Mouse (Mus musculus): ENCODE results near the gene Mdm2. TPM values are rescaled to one million over a fixed set of nuclear protein-coding genes. Genes with fewer than 3 reads are reported as not detected.
"Not testable (repeated sequence)": the region's sequence is repeated elsewhere in the genome, so short reads cannot be mapped to it uniquely, and the experiment has no call there.

The Mdm2 gene
- 56.3 and 62.4 TPM in 2 replicates for polyA plus RNA-seq (2016; fragmentation: Nextera tagmentation; extraction: Ambion mirVana)

DNA sequence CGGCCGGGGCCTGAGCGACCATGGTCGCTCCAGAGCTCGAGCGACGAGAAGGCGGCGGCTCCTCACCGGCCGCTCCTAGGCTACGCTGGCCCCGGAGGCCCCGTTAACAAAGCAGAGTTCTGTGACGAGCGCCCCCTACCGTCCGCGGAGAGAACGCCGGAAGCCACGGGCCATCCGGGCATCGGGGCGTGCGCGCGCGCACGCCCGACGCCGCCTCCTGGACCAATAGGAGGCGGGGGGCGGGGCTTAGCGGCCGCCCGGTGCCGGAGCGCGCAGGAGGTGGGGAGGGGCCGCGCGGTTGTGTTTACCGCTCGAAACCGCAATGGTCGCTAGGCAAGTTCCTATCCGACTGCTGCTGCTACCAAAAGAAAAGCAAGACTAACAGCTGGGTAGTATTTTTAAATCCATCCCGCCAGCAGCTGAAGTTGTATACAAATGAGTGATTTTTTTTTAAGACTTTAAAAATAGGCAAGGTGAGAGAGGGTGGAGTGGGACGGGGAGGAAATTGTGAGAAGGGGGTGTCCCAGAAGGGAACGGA is at the start of gene Mdm2:
Gene Mdm2 (minus strand): TSS at position 155 of the 538 bp plus-strand sequence.
- Histone ChIP-seq H3K9me3 (replicated peaks) (no peaks in the 10 kb centered on the region), H3K4me3 (peak within 1 kb of the TSS; percentile 89), H3K4me1 (peaks cover 14% of the 10 kb centered on the region), H3K36me3 (peaks cover 37% of the 10 kb centered on the region), H3K27ac (peak within 1 kb of the TSS; percentile 100), H3K27me3 (ENCODE audit: low read depth, poor library complexity, severe bottlenecking) (no peaks in the 10 kb centered on the region)
- WGBS, result under 1% methylated on average over 52 of the region's 52 CpGs
- peak; percentile 99 for DNase-seq (ENCODE audit: low spot score)

DNA sequence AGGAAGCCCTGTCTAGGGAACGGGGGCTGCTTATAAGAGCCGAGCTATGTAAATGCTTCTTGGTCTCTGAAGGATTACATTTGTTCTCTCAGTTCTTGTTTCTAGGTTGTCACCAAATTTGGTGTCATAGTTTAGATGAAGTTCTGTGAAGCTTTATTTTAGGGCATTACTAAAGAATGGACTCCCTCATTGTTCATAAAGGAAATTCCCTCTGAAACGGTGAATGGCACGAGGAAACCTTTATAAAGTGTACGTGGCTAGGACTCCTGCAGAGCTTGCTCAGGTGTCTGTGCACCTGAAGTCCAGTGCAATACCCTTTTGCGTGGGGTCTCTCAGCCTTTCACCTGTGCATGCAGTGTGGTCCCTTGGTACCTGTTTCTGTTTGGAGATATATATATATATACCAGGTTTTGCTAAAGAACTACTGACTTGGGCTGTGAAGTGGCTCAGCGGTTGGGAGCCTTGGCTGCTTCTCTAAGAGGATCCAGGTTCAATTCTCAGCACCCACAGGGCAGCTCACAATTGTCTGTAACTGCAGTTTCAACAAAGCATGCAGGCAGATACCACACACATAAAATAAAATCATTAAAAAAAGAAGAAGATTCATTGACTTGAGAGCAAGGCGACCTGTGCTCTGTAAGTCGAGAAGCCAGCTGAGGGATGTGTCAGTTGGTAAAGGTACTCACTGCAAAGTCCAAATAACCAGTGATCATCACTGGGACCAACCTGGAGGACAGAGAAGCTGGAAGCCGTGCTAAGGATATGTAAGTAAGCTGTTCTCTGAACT is 49.5 kb upstream of the Mdm2 start:
- WGBS, result 95% methylated on average over 10 of the region's 10 CpGs
- Histone ChIP-seq H3K27ac (no peak overlapping the region), H3K4me3 (no peak overlapping the region), H3K36me3 (peaks cover 100% of the 10 kb centered on the region), H3K27me3 (ENCODE audit: low read depth, poor library complexity, severe bottlenecking) (no peaks in the 10 kb centered on the region), H3K4me1 (no peaks in the 10 kb centered on the region), H3K9me3 (replicated peaks) (no peaks in the 10 kb centered on the region)
- no peak for DNase-seq (ENCODE audit: low spot score)

DNA sequence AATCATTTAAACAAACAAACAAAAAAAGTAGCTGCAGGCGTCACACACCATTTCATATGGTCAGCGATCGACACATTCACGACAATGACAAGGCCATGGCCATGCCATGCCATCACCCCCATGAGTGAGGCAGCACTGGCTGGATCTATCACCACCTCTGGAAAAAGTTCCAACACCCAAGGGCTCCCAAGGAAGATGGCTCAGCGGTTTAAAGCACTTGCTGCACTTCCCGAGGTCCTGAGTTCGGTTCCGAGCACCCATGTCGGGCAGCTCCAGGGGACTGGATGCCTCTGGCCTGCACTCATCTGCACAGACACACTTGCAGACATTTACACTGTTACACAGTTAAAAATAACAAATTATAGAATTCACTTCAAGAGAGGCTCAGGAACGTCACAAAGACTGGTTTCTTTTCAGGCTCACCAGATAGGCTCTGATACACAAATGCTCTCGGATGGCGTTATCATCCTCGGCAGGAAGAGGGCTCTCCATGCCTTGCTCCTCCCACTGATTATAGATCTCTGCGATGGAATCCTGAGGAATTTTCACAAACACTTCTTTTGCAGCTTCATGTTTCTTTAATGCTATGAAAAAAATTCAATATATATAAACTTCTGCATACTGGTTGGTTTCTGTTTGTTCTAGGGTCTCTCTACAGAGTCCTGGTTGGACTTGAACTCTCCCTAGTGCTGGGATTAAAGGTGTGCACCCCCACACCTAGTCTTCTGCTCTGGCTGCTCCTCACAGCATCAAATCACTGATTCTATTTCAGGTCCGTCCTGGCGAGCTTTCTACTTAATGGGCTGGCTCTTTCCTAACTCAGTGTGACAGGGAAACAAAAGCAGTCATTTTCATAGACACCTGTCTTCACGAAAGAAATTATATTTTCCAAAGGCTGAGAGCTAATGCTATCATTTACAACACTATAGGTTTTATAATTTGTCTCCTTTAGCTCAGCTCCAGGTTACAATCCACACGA is 48.5 kb upstream of the Mdm2 start:
- no peak overlapping the region for H3K4me3 ChIP-seq
- H3K36me3 ChIP-seq, result peaks cover 100% of the 10 kb centered on the region
- DNase-seq (ENCODE audit: low spot score), result no peak

DNA sequence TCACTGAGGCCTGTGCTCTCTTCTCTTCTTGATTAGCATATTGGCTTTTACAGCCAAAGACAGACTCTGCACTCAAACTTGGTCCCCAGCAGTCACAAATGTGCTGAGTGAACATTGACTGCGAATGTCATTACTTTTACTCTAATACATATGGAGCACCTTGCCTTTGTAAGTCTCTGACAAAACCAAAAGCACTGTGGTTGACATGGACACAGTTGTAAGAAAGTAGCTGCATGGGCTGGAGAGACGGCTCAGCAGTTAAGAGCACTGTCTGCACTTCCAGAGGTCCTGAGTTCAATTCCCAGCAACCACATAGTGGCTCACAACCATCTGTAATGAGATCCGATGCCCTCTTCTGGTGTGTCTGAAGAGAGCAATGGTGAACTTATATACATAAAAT is 47.8 kb upstream of the Mdm2 start:
- not testable (repeated sequence) for H3K27me3 ChIP-seq (ENCODE audit: low read depth, poor library complexity, severe bottlenecking); H3K9me3 ChIP-seq (replicated peaks); H3K4me3 ChIP-seq; H3K4me1 ChIP-seq; H3K27ac ChIP-seq; DNase-seq (ENCODE audit: low spot score)
- peaks cover 98% of the 10 kb centered on the region for H3K36me3 ChIP-seq
- WGBS, result 95% methylated on average over 3 of the region's 3 CpGs

More for the DNA sequence above, 48.5 kb upstream of the Mdm2 start:
- Histone ChIP-seq H3K27me3 (ENCODE audit: low read depth, poor library complexity, severe bottlenecking) (no peaks in the 10 kb centered on the region), H3K9me3 (replicated peaks) (no peaks in the 10 kb centered on the region), H3K27ac (no peak overlapping the region), H3K4me1 (no peaks in the 10 kb centered on the region)
- 92% methylated on average over 18 of the region's 18 CpGs for WGBS

DNA sequence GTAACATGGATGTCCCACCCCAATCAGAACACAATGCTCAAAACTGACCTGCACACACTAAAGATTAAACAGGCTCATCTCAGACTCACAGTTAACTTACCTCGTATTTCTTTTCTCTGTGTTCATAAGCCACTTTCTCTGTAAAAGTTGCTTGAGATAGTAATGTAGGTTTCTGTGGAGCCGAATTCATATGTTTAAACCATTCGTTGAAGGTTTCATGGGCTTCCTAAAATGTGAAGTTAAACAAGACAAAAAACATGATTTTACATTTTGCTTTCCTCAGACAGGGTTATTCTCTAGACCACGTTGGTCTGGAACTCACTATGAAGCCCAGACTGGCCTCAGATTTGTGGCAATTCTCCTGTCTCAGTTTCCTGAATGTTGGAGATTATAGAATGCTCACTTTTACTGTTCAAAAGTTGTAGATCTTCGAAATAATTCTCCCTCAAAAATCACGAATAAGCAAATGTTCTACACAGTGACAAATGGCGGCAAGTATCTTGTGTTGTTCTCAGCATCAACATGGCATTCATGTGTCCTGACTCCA is 47.3 kb upstream of the Mdm2 start:
- Histone ChIP-seq H3K9me3 (replicated peaks) (no peaks in the 10 kb centered on the region), H3K4me1 (no peaks in the 10 kb centered on the region), H3K4me3 (no peak overlapping the region), H3K27ac (no peak overlapping the region), H3K36me3 (peaks cover 98% of the 10 kb centered on the region), H3K27me3 (ENCODE audit: low read depth, poor library complexity, severe bottlenecking) (no peaks in the 10 kb centered on the region)
- WGBS, result 93% methylated on average over 7 of the region's 7 CpGs
- no peak for DNase-seq (ENCODE audit: low spot score)

DNA sequence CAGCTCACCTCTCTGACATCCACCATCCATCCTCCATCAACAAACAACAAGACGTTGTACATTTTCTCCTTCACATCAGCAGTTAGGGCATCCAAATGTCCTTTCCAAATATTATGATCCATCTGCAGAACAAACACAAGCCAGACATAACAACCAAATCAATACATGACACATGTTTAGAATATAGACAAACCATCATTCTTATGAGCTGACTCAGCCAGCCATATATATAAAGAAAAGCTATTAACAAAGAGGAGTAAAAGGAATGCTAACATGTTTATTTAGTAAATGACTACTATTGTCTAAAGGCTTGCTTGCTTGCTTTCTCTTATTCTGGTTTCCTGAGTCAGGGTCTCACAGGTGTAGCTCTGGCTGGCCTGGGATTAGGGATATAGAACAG is 46.7 kb upstream of the Mdm2 start:
- DNase-seq (ENCODE audit: low spot score), result no peak
- WGBS, result 96% methylated on average over 1 of the region's 1 CpGs
- H3K27me3 ChIP-seq (ENCODE audit: low read depth, poor library complexity, severe bottlenecking), result no peaks in the 10 kb centered on the region
- H3K36me3 ChIP-seq, result peaks cover 98% of the 10 kb centered on the region
- no peak overlapping the region for H3K4me3 ChIP-seq
- H3K27ac ChIP-seq, result no peak overlapping the region
- H3K9me3 ChIP-seq (replicated peaks), result no peaks in the 10 kb centered on the region
- H3K4me1 ChIP-seq, result no peaks in the 10 kb centered on the region

DNA sequence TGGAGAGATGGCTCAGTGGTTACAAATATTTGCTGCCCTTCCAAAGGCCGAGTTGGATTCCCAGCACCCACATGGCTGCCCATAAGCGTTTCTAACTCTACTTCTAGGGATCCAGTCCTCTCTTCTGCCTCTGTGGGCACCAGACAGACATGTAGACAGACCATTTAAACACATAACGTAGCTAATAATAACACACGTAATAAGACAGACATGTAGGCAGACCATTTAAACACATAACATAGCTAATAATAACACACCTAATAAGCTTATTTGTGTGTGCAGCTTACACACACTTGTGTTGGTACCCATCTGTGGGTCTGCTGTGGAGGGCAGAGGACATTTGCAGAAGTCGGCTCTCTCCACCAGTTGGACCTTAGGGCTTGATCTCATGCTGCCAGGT is 46.2 kb upstream of the Mdm2 start:
- Histone ChIP-seq H3K9me3 (replicated peaks) (no peaks in the 10 kb centered on the region), H3K36me3 (peaks cover 98% of the 10 kb centered on the region), H3K27me3 (ENCODE audit: low read depth, poor library complexity, severe bottlenecking) (no peaks in the 10 kb centered on the region), H3K4me1 (no peaks in the 10 kb centered on the region), H3K27ac (no peak overlapping the region), H3K4me3 (no peak overlapping the region)
- 94% methylated on average over 5 of the region's 5 CpGs for WGBS
- DNase-seq (ENCODE audit: low spot score), result no peak

DNA sequence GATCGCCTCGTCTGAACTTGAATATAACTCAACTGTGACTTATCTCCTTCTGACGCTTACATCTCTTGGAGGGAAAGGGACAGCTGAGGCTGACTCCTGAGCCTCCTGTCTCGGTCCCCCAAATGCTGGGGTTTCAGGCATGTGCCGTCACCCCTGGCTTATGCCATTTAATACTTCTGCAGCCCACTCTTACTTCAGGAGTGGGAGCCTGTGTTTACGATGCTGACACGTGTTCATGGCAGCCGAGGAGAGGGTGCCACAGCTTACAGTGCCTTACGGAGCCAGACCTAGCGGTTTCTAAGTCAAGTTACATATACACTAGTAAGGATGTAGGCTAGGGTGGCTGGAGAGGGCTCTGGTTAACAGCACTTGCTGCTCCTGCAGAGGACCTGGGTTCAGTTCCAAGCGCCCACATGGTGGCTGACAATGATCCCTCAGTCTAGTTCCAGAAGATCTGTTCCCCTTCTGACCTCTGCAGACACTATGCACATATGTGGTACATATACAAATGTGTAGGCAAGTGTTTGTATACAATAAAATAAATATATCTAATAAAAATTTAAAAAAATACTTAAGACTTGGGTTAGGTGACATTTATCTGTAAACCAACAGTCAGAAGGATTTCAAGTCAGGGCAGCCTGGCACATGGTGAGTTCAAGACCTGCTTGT is 45.4 kb upstream of the Mdm2 start:
- no peak overlapping the region for H3K27ac ChIP-seq
- H3K4me3 ChIP-seq, result no peak overlapping the region
- DNase-seq (ENCODE audit: low spot score), result no peak
- H3K27me3 ChIP-seq (ENCODE audit: low read depth, poor library complexity, severe bottlenecking), result no peaks in the 10 kb centered on the region
- peaks cover 98% of the 10 kb centered on the region for H3K36me3 ChIP-seq
- 95% methylated on average over 11 of the region's 11 CpGs for WGBS
- no peaks in the 10 kb centered on the region for H3K9me3 ChIP-seq (replicated peaks)
- H3K4me1 ChIP-seq, result no peaks in the 10 kb centered on the region

DNA sequence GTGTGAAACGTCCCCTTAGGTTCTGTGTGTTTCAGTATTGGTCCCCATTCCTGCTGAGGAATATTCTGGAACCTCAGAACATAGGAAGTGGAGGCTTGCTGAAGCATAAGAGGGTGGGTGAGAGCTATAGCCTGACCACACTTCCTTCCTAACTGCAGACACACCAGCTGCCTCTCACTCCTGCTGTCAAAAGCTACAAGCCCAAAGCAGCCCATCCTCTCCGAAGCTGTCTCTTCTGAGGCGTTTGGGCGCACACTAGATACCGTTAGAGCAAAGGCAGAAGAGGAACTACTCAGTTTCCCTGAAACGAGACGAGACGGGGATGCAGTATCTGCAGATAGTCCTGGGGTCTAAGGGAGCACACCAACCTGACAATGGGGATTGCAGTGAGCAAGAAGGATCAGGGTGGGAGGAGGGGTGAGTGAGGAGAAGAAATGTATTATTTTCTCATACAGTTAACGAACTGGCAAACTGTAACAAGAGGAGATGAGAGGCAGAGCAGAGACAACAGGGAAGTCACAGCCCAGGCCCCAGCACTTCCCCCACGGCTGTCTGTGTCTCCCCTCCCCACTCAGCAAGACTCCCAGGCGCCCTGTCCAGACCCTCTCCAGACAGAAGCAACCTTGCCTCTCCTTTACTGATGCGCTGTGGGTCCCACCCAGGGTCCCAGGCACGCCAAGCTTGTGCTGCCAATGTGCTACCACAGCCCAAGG is 44.7 kb upstream of the Mdm2 start:
- H3K27ac ChIP-seq, result no peak overlapping the region
- no peaks in the 10 kb centered on the region for H3K4me1 ChIP-seq
- H3K27me3 ChIP-seq (ENCODE audit: low read depth, poor library complexity, severe bottlenecking), result no peaks in the 10 kb centered on the region
- no peak overlapping the region for H3K4me3 ChIP-seq
- no peak for DNase-seq (ENCODE audit: low spot score)
- H3K36me3 ChIP-seq, result peaks cover 98% of the 10 kb centered on the region
- WGBS, result 94% methylated on average over 13 of the region's 13 CpGs
- no peaks in the 10 kb centered on the region for H3K9me3 ChIP-seq (replicated peaks)

DNA sequence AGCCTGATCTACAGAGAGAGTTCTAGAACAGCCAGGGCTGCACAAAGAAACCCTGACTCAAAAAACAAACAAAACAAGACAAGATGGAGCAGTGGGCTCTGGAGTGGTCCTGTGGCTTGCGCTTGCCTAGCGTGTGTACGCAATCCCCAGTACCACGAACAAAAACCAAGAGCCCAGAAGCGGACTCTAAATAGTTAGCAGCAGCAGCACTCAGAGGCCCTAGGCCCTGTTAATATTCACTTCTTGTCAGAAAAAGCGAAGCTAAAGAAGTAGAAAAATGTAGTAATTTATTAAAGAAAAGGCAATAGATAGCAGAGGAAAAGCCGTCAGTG is 44.0 kb upstream of the Mdm2 start:
- H3K27me3 ChIP-seq (ENCODE audit: low read depth, poor library complexity, severe bottlenecking), result no peaks in the 10 kb centered on the region
- 97% methylated on average over 7 of the region's 7 CpGs for WGBS
- peaks cover 98% of the 10 kb centered on the region for H3K36me3 ChIP-seq
- no peaks in the 10 kb centered on the region for H3K4me1 ChIP-seq
- H3K27ac ChIP-seq, result no peak overlapping the region
- H3K4me3 ChIP-seq, result no peak overlapping the region
- H3K9me3 ChIP-seq (replicated peaks), result no peaks in the 10 kb centered on the region
- DNase-seq (ENCODE audit: low spot score), result no peak

DNA sequence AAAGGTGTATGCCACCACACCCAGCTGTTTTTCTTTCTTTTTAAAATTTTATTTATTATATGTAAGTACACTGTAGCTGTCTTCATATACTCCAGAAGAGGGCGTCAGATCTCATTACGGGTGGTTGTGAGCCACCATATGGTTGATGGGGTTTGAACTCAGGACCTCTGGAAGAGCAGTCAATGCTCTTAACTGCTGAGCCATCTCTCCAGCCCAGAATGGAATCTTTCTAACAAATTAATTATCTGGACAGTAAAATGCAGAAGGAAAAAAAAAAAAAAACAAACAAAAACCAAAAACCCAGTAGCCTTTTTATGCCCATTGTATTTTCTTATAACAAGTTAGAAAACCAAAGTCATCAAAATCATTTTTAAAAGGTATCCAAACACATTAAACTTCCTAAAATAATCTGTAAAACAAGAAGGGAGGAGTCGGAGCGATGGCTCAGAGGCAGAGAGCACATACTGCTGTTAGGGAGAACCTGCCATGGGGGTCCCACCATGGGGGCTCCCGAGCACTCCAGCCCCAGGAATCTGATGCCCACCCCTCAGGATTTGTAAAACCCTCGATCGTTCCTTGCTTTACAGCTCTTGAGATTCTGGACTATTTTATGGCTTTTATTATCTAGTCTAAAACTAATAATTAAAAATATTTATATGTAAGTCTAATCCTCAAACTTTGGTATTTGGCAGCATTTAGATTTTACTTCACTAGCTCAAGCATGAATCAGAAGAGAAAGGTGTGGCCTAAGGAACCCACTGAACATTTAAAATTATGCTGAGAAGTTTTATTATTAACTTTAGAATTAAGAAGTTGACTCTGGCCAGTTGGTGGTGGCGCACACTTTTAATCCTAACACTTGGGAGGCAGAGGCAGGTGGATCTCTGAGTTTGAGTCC is 43.4 kb upstream of the Mdm2 start:
- Histone ChIP-seq H3K4me3 (no peak overlapping the region), H3K36me3 (peaks cover 98% of the 10 kb centered on the region), H3K27me3 (ENCODE audit: low read depth, poor library complexity, severe bottlenecking) (no peaks in the 10 kb centered on the region), H3K4me1 (no peaks in the 10 kb centered on the region), H3K9me3 (replicated peaks) (no peaks in the 10 kb centered on the region), H3K27ac (no peak overlapping the region)
- 95% methylated on average over 8 of the region's 8 CpGs for WGBS
- DNase-seq (ENCODE audit: low spot score), result no peak
